Mouse (Mus musculus) CH12.LX (cell line): Measurements from ENCODE around the gene Spast. TPM values are rescaled to one million over a fixed set of nuclear protein-coding genes. Genes with fewer than 3 reads are reported as not detected.

Source experiments
- DNase-seq: peaks from one replicate; pipeline ENCODE4 v3.0.0-alpha.2; 2013; ENCODE audit errors: extremely low read depth
- H3K27ac ChIP-seq: 2 replicates; pipeline ENCODE4 v1.5.1; 2012; ENCODE audit warnings: low read depth, mild to moderate bottlenecking, control low read depth, moderate library complexity; ENCODE audit not compliant: insufficient read depth
- H3K27me3 ChIP-seq: replicated peaks from 2 replicates; pipeline ENCODE3; 2012; ENCODE audit warnings: inconsistent platforms
- H3K36me3 ChIP-seq, 2 experiments: replicated peaks in 1 of 2; 2 replicates each; pipeline versions ENCODE3 to v1.6.1; 2012; ENCODE audit warnings: inconsistent platforms in 1 of 2, low read length in 1 of 2, mild to moderate bottlenecking in 1 of 2, mixed read lengths in 1 of 2, moderate library complexity in 1 of 2; ENCODE audit not compliant: control insufficient read depth in 1 of 2, insufficient read depth in 1 of 2
- H3K4me1 ChIP-seq, 2 experiments: 2 replicates each; pipeline ENCODE4 v1.6.1; 2012; ENCODE audit warnings: inconsistent platforms in 1 of 2, moderate library complexity in 1 of 2; ENCODE audit not compliant: insufficient read depth in 2 of 2, control insufficient read depth in 1 of 2
- H3K4me2 ChIP-seq: 2 replicates; pipeline ENCODE4 v1.6.1; 2012; ENCODE audit warnings: low read depth, mild to moderate bottlenecking, control low read depth; ENCODE audit not compliant: poor library complexity, insufficient read depth, severe bottlenecking
- H3K4me3 ChIP-seq, 3 experiments: fragments of 150-350 bp in 1 of 3; sonication (generic) in 1 of 3; replicated peaks in 1 of 3; 2 replicates each; pipeline versions ENCODE3 to v1.5.1; 2011 to 2012; ENCODE audit warnings: low read depth in 2 of 3, low read length in 2 of 3, mild to moderate bottlenecking in 2 of 3, moderate library complexity in 2 of 3, control low read depth in 1 of 3, improper control_type of control experiment in 1 of 3, inconsistent platforms in 1 of 3, mixed read lengths in 1 of 3; ENCODE audit not compliant: poor library complexity in 1 of 3
- H3K79me2 ChIP-seq: replicated peaks from 2 replicates; pipeline ENCODE4 v1.6.1; 2012; ENCODE audit warnings: mild to moderate bottlenecking, moderate library complexity; ENCODE audit not compliant: control insufficient read depth, poor library complexity, insufficient read depth, severe bottlenecking; ENCODE audit errors: extremely low read depth
- H3K9ac ChIP-seq: 2 replicates; pipeline ENCODE4 v1.6.1; 2012; ENCODE audit warnings: low read depth, mild to moderate bottlenecking, control low read depth, moderate library complexity; ENCODE audit not compliant: insufficient read depth
- H3K9me3 ChIP-seq: replicated peaks from 2 replicates; pipeline ENCODE3; 2012; ENCODE audit warnings: low read length, inconsistent platforms, mixed read lengths
- BHLHE40 ChIP-seq: IDR thresholded peaks from 2 replicates; pipeline ENCODE4 v1.6.1; 2011; ENCODE audit warnings: mild to moderate bottlenecking, low read depth, low read length, improper control_type of control experiment
- CHD1 ChIP-seq: IDR thresholded peaks from 2 replicates; pipeline ENCODE4 v1.6.1; 2012; ENCODE audit warnings: low read depth, low read length, improper control_type of control experiment, inconsistent platforms
- CHD2 ChIP-seq: IDR thresholded peaks from 2 replicates; pipeline ENCODE4 v1.6.1; 2011; ENCODE audit warnings: low read length, improper control_type of control experiment
- CTCF ChIP-seq, 2 experiments: IDR thresholded peaks in 1 of 2; conservative IDR thresholded peaks in 1 of 2; 2 replicates each; pipeline ENCODE4 v1.5.1; 2011 to 2012; ENCODE audit warnings: low read depth in 2 of 2, low read length in 2 of 2, improper control_type of control experiment in 1 of 2, inconsistent platforms in 1 of 2, mild to moderate bottlenecking in 1 of 2, moderate library complexity in 1 of 2
- ELF1 ChIP-seq: IDR thresholded peaks from 2 replicates; pipeline ENCODE4 v1.6.1; 2014; ENCODE audit warnings: low read depth, mild to moderate bottlenecking, inconsistent platforms, low read length, improper control_type of control experiment
- EP300 ChIP-seq: IDR thresholded peaks from 2 replicates; pipeline ENCODE4 v1.6.1; 2011; ENCODE audit warnings: low read length, improper control_type of control experiment
- ETS1 ChIP-seq: conservative IDR thresholded peaks from 2 replicates; pipeline ENCODE4 v1.6.1; 2012; ENCODE audit warnings: low read depth, mild to moderate bottlenecking, inconsistent platforms, low read length, improper control_type of control experiment, moderate library complexity
- HCFC1 ChIP-seq: IDR thresholded peaks from 2 replicates; pipeline ENCODE4 v1.6.1; 2012; ENCODE audit warnings: low read depth, mild to moderate bottlenecking, inconsistent platforms, low read length, improper control_type of control experiment
- IRF4 ChIP-seq: IDR thresholded peaks from 2 replicates; pipeline ENCODE4 v1.6.1; 2014; ENCODE audit warnings: low read depth, mild to moderate bottlenecking, inconsistent platforms, low read length, improper control_type of control experiment
- JUND ChIP-seq: conservative IDR thresholded peaks from 2 replicates; pipeline ENCODE4 v1.6.1; 2011; ENCODE audit warnings: low read depth, low read length, improper control_type of control experiment
- MAFK ChIP-seq: IDR thresholded peaks from 2 replicates; pipeline ENCODE4 v1.6.1; 2011; ENCODE audit warnings: low read length, improper control_type of control experiment; ENCODE audit not compliant: insufficient replicate concordance
- MAZ ChIP-seq: IDR thresholded peaks from 2 replicates; pipeline ENCODE4 v1.6.1; 2012; ENCODE audit warnings: low read depth, mild to moderate bottlenecking, inconsistent platforms, low read length, improper control_type of control experiment, moderate library complexity
- MEF2A ChIP-seq: IDR thresholded peaks from 2 replicates; pipeline ENCODE4 v1.6.1; 2014; ENCODE audit warnings: low read depth, mild to moderate bottlenecking, inconsistent platforms, low read length, improper control_type of control experiment, borderline replicate concordance
- NELFE ChIP-seq: IDR thresholded peaks from 2 replicates; pipeline ENCODE4 v1.6.1; 2011; ENCODE audit warnings: low read depth, low read length, improper control_type of control experiment
- NRF1 ChIP-seq: IDR thresholded peaks from 2 replicates; pipeline ENCODE4 v1.6.1; 2014; ENCODE audit warnings: low read depth, mild to moderate bottlenecking, inconsistent platforms, low read length, improper control_type of control experiment, moderate library complexity
- POLR2A ChIP-seq: IDR thresholded peaks from 2 replicates; pipeline ENCODE4 v1.6.1; 2011; ENCODE audit warnings: low read depth, mild to moderate bottlenecking, improper control_type of control experiment, low read length
- RAD21 ChIP-seq: IDR thresholded peaks from 2 replicates; pipeline ENCODE4 v1.6.1; 2011; ENCODE audit warnings: low read depth, mild to moderate bottlenecking, low read length, improper control_type of control experiment, moderate library complexity
- RCOR1 ChIP-seq: conservative IDR thresholded peaks from 2 replicates; pipeline ENCODE4 v1.6.1; 2012; ENCODE audit warnings: low read depth, mild to moderate bottlenecking, inconsistent platforms, low read length, improper control_type of control experiment
- SIN3A ChIP-seq: IDR thresholded peaks from 2 replicates; pipeline ENCODE4 v1.6.1; 2012; ENCODE audit warnings: low read length, improper control_type of control experiment, inconsistent platforms
- SMC3 ChIP-seq: IDR thresholded peaks from 2 replicates; pipeline ENCODE4 v1.6.1; 2011; ENCODE audit warnings: low read depth, low read length, improper control_type of control experiment
- TBP ChIP-seq: conservative IDR thresholded peaks from 2 replicates; pipeline ENCODE4 v1.6.1; 2011; ENCODE audit warnings: low read depth, low read length, improper control_type of control experiment
- TCF12 ChIP-seq: IDR thresholded peaks from 2 replicates; pipeline ENCODE4 v1.6.1; 2014; ENCODE audit warnings: low read depth, mild to moderate bottlenecking, inconsistent platforms, low read length, improper control_type of control experiment
- UBTF ChIP-seq: IDR thresholded peaks from 2 replicates; pipeline ENCODE4 v1.6.1; 2012; ENCODE audit warnings: low read depth, mild to moderate bottlenecking, inconsistent platforms, low read length, improper control_type of control experiment, moderate library complexity
- USF1 ChIP-seq: IDR thresholded peaks from 2 replicates; pipeline ENCODE4 v1.6.1; 2014; ENCODE audit warnings: low read depth, mild to moderate bottlenecking, inconsistent platforms, low read length, improper control_type of control experiment
- USF2 ChIP-seq: conservative IDR thresholded peaks from 2 replicates; pipeline ENCODE4 v1.6.1; 2011; ENCODE audit warnings: low read depth, low read length, improper control_type of control experiment
- ZC3H11A ChIP-seq: IDR thresholded peaks from 2 replicates; pipeline ENCODE4 v1.6.1; 2012; ENCODE audit warnings: low read depth, mild to moderate bottlenecking, inconsistent platforms, low read length, improper control_type of control experiment
- ZKSCAN1 ChIP-seq: IDR thresholded peaks from 2 replicates; pipeline ENCODE4 v1.6.1; 2012; ENCODE audit warnings: low read depth, inconsistent platforms, low read length, improper control_type of control experiment, borderline replicate concordance
- ZMIZ1 ChIP-seq: IDR thresholded peaks from 2 replicates; pipeline ENCODE4 v1.6.1; 2012; ENCODE audit warnings: low read depth, mild to moderate bottlenecking, inconsistent platforms, low read length, improper control_type of control experiment
- ZNF384 ChIP-seq: IDR thresholded peaks from 2 replicates; pipeline ENCODE4 v1.6.1; 2012; ENCODE audit warnings: low read depth, low read length, improper control_type of control experiment, inconsistent platforms
- dilution Hi-C: fragments of 300-500 bp; cut with MboI; formaldehyde crosslinking; loops from 2 replicates; pipeline ENCODE4 v1.14.3; 2020; ENCODE audit warnings: low sequenced_read_pairs; ENCODE audit not compliant: extremely low pct_unique_long_range_greater_than_20kb, extremely low pct_ligation_motif_present
- in situ Hi-C: fragments of 300-500 bp; cut with MboI; formaldehyde crosslinking; loops from 3 replicates; pipeline ENCODE4 v1.14.3; 2019; ENCODE audit warnings: low sequenced_read_pairs, low pct_ligation_motif_present, low pct_unique_long_range_greater_than_20kb, mixed read lengths
- polyA plus RNA-seq: library from polyadenylated mRNA; unstranded; fragments of >175 nt; gene quantifications from 2 replicates; pipeline ENCODE4 v1.2.1, GENCODE M21; 2012; ENCODE audit warnings: low read depth; ENCODE audit not compliant: insufficient read length
- total RNA-seq, 2 experiments: library from RNA; depleted of rRNA; stranded (reverse); fragments of 300-350 nt in 1 of 2; fragments of >200 nt in 1 of 2; gene quantifications; 2 replicates each; pipeline ENCODE4 v1.2.3; 2012 to 2014

Spast gene
- total and polyA plus RNA-seq, 3 experiments: 15.0 to 26.8 (median 21.7) TPM

DNA sequence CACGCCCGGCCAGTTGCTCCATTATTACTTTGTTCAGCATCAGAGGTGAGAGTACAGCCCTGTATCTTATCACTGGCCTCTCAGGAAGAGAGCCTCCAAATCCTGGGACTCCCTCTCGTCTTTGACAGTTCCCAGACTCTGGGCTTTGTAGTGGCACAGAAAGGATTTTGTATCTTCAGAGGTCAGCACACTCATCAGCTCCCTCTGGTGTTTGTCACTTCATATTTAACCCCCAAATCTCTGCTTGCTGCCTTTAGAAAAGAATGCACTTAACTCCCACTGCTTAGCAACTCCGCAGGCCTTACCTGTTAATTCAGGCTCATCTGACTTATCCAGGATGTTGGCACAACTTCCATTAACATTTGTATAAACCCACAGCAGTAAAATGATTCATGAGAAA, 70.9 kb downstream of the Spast start:
- no peak overlapping the region for H3K27ac ChIP-seq

DNA sequence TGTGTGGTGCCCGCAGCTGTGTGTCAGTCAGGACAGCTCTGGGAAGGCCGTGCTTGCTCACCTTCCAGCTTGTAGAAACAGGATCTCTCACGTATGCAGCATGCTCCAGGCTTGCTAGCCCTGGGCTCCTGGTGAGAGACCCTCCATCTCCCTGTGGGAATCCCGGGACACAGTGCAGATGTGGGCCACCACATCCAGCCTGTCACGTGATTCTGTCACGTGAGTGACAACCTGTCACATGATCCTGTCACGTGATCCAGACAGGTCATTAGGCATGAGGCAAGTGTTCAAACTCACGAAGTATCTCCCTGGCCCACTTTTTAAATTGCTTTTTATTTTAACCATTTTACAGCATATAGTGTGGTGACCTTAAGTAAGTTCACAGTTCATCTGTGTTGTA, 74.5 kb downstream of the Spast start:
- in situ Hi-C loops: no loop called here
- Histone ChIP-seq H3K79me2 (no peaks in the 10 kb centered on the region), H3K36me3 (peaks cover 46 to 81% of the 10 kb centered on the region in 2 experiments), H3K9ac (no peak overlapping the region), H3K4me3 (no peak overlapping the region), H3K4me2 (no peak overlapping the region), H3K27ac (no peak overlapping the region), H3K27me3 (no peaks in the 10 kb centered on the region), H3K9me3 (no peaks in the 10 kb centered on the region), H3K4me1 (peaks cover 3 to 29% of the 10 kb centered on the region in 2 experiments; a peak in 3 of 4 replicates)
- no peak for DNase-seq
- TF ChIP-seq NELFE (no peak), ELF1 (no peak), CHD2 (no peak), EP300 (no peak), USF1 (peak; percentile 45), USF2 (peak; percentile 76)
- dilution Hi-C loops: no loop called here

More for the DNA sequence above, 70.9 kb downstream of the Spast start:
- no peak for DNase-seq
- dilution Hi-C loops: no loop called here
- Histone ChIP-seq H3K27me3 (no peaks in the 10 kb centered on the region), H3K9ac (no peak overlapping the region), H3K4me3 (no peak overlapping the region), H3K79me2 (no peaks in the 10 kb centered on the region), H3K36me3 (peaks cover 51 to 75% of the 10 kb centered on the region in 2 experiments), H3K4me2 (no peak overlapping the region), H3K4me1 (peaks cover 0 to 20% of the 10 kb centered on the region in 2 experiments; a peak in 2 of 4 replicates), H3K9me3 (no peaks in the 10 kb centered on the region)
- in situ Hi-C loops: no loop called here
- TF ChIP-seq TBP (no peak), CHD2 (no peak), JUND (no peak), SMC3 (peak; percentile 52), ETS1 (no peak), ZMIZ1 (no peak), RCOR1 (no peak), RAD21 (peak; percentile 20), NRF1 (no peak), POLR2A (no peak), CTCF (conservative IDR thresholded peaks at IDR 0.05 in 1 of 2, IDR thresholded peaks at IDR 0.05 in 1 of 2; ENCODE audit: low read depth in 2 of 2, low read length in 2 of 2) (peak in 1 of 2 experiments; percentile 57; a peak in 2 of 4 replicates), ZKSCAN1 (no peak), ZNF384 (no peak), HCFC1 (no peak), SIN3A (no peak), BHLHE40 (no peak), ZC3H11A (no peak), CHD1 (no peak), NELFE (no peak), TCF12 (no peak), UBTF (no peak), USF1 (no peak), ELF1 (no peak), MAFK (no peak), MEF2A (no peak), IRF4 (no peak), MAZ (no peak)
